Mouse (Mus musculus) induced T-regulatory cell, adult 2 months (primary cell): ENCODE data around the gene Atp5d.
"Not testable (repeated sequence)": the region's sequence is repeated elsewhere in the genome, so short reads cannot be mapped to it uniquely, and the experiment has no call there.

Source experiments
- DNase-seq: peaks from one replicate; pipeline ENCODE4 v3.0.0-alpha.2; 2012; ENCODE audit warnings: low read depth

Gene Atp5d

DNA sequence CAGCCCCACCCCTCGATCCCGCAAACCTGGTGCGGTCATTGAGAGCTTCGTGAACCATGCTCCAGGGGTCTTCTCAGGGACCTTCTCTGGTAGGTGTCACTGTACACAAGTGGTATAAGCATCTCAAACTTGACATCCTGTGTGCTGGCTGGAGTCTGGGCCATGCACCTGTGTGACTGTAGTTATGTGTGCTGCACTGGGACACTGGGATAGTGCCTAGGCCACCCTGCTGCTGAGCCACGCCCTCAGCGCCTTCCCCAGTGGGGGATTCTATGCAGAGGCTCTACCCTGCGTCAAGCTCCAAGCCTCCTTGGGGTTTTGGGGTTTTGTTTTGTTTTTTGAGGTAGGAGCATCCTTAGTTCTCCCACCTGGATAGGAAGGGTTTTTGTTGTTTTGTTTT lies 16.0 kb downstream of the Atp5d start:
- no peak for DNase-seq

GRCm38 (mm10) chr10:80155277-80155676 lies 16.8 kb downstream of the Atp5d start:
- no peak for DNase-seq

DNA sequence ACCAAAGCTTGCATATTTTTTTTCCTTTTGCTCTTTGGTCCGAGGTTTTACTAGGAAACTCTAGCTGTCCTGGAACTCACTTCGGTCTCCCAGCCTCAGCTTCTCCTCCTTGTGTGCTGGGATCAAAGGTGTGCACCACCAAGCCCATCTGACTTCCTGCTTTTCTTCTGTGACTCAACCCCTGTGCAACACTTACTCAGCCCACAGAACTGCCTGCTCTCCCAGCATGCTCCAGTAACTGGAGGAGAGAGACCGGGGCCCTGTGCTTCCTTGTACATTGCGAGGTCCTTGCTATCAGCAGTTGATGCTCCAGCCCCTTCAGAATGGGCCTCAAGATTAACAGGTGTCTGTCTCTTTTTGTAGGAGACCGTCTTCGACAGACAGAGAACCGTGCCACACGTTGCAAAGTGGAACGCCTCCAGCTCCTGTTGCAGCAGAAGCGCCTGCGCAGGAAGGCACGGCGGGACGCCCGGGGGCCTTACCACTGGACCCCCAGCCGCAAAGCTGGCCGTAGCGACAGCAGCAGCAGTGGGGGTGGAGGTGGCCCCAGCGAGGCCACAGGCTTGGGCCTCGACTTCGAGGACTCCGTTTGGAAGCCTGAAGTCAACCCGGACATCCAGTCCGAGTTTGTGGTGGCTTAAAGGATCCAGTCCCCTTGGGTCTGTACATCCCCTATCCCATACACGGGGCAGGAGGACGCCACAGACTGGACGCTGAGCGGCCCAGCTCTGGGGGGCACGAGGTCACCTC lies 17.7 kb downstream of the Atp5d start:
- no peak for DNase-seq

- DNase-seq: no peak
Observed at GRCm38 (mm10) chr10:80156752-80157053, 18.3 kb downstream of the Atp5d start.

GRCm38 (mm10) chr10:80157141-80157929 lies 18.9 kb downstream of the Atp5d start:
- DNase-seq: no peak

- DNase-seq: peak; percentile 88
Observed at GRCm38 (mm10) chr10:80158307-80158986, 20.0 kb downstream of the Atp5d start.

GRCm38 (mm10) chr10:80159021-80159560 lies 20.7 kb downstream of the Atp5d start:
- no peak for DNase-seq

DNA sequence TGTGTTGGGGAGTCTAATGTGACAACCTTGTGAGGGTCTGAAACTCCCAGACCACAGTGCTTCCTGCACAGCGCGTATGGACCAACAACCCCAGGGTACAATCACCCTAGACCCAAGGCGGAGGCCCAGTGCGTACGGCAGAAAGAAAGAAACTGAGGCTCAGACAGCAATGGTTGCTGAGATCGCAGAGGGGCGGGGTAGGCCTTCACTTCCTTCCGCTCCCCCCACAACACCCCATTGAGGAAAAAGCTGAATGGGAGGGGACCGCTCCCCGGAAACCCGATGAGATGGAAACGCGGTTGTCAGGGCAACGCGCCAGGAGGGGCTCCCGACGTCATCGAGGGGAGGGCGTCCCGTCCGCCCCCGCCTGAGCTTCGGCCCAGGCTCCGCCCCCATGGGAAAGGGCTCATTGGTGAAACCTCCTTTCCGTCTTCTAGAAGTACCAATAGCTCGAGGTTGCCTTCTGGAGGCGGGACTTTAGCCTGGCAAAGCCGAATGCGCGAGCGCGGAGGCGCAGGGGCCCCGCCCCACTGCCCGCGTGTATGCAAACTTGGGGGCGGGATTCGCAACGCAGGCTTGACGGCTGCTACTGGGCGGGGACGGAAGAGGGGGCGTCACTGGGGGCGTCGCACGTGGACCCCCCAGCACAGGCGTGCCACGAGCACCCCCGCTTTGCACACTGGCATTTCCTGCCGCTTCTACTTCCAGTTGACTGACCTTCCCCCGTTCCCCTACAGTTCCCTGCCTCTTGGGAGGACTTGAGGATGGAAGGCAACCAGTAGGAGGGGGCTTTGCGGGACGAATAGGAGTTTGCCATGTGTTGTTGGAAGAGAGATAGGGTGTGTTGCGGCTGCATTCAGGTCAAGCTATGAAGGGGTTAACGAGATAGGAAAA lies 21.4 kb downstream of the Atp5d start:
- DNase-seq: peak; percentile 100

DNA sequence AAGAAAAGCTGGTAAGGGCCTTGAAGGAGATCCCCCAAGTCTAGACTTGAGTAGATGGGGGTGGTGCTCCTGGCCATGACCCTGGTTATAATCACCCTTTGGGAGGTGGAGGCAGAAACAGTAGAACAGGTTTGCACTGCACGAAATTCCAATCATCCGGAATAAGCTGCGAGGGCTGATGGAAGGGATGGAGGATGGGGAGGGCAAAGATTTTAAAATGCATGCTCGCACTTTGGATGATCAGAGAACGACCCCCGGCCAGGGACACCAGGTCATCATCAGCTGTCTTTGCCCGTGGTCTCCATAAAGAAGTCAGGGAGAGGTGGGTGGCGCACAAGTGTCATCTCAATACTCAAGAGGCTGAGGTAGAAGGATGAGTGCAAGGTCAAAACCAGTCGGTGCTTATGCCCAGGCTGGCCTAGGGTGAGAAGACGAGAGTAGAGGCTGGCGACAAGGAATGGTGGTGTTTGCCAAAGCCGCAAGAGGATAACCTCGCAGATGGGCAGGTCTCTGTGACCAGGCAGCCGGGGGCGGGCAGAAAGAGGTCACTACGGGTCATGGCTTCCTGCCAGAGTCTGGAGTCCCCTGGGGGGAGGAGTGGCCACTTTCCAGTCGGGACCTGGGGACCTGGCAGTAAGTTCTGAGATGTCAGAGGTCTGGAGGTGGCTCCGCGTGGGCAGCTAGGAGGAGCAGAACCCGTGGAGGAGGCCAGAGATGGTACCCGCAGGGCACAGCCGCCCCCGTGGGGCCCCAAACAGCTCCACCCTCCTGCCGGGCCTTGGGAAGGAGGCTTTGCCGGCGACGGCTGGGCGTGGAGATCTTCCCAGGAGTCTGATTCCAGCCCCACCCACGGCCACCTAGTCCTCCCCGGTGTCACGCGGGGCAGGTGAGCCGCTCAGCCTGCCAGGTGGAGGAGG lies 22.3 kb downstream of the Atp5d start:
- DNase-seq: peak; percentile 85

DNA sequence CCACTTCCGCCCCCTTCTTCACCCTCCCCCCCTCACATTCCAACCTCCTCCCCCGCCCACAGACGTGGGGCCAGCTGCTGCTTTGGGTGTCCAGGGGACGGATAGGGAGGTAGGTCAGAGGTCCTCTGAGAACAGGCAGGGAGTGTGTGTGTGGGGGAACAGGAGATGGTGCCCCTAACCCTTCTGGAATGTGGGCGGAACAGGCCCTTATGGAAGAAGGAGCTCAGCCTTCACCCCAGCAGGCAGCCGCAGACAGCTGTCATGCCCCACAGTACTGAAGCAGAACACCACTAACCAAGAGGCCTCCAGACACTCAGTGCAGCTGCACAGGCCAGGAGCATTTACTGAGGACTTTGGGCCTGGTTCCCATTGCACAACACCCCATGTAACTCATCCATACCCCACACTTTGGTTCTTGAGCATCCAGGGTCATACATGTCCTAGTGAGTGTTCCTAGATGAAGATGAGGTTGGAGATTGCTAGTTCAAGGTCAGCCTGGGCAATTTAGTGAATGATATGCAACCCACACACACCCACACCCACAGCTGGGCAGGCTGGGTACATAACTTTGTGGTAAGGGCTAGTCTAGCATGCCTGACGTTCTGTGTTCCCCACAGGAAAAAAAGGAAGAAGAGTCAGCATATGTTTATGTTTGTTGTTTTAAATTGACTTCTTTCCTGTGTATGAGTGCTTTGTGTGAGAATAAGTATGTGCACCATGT lies 23.2 kb downstream of the Atp5d start:
- DNase-seq: peak; percentile 57

DNA sequence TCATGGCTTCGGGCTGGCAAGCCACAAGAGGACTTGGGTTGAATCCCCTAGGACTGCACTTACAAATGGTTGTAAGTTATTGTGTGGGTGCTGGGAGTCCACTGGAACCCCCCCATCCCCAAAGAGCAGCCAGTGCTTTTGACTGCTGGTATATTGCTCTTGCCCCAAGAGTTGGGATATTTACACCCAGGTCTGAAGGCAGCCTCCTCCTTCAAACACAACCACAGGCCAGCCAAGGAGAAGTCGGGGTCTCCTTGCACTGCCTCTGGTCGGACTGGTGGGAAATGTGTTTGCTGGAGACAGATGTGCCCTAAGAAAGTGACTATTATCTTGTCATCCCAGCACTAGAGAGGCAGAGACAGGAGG lies 23.8 kb downstream of the Atp5d start:
- no peak for DNase-seq

DNA sequence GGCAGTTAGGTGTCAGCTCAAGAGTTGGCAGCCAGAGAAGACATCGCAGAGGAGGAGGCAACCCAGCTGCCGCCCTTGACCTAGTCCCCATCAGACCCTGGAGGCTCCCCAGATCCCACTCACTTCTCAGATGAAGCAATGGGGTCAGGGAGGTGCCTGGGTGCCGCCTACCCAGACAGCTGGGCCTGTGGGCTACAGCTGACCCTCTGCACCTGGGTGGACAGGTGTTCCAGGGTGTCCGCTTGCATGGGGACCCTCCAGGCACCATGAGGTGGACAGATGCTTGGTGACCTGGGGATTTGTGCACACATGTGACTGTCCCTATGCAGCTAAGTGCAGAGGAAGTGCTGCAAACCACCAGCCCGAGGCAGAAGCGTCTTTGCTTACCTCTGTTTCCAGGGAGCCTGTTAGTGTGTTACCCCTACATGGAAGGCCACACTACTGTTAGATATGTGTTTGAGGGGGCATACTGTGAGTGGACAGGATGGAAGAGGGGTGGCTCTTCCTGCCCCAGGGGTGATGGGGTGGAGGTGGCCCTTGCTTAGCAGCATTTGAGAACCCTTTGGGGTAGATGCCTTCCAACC lies 24.4 kb downstream of the Atp5d start:
- no peak for DNase-seq

GRCm38 (mm10) chr10:80163721-80164120 lies 25.3 kb downstream of the Atp5d start:
- no peak for DNase-seq

GRCm38 (mm10) chr10:80164161-80164997 lies 25.9 kb downstream of the Atp5d start:
- DNase-seq: no peak

- DNase-seq: peak; percentile 97
Observed at GRCm38 (mm10) chr10:80164998-80165344, 26.5 kb downstream of the Atp5d start.

- DNase-seq: no peak
Observed at GRCm38 (mm10) chr10:80165392-80166128, 27.1 kb downstream of the Atp5d start, which contains the start of gene Cirbp. TSS of gene Cirbp (plus strand) at chr10:80165985.

GRCm38 (mm10) chr10:80166136-80166535 lies 27.7 kb downstream of the Atp5d start:
- not testable (repeated sequence) for DNase-seq

DNA sequence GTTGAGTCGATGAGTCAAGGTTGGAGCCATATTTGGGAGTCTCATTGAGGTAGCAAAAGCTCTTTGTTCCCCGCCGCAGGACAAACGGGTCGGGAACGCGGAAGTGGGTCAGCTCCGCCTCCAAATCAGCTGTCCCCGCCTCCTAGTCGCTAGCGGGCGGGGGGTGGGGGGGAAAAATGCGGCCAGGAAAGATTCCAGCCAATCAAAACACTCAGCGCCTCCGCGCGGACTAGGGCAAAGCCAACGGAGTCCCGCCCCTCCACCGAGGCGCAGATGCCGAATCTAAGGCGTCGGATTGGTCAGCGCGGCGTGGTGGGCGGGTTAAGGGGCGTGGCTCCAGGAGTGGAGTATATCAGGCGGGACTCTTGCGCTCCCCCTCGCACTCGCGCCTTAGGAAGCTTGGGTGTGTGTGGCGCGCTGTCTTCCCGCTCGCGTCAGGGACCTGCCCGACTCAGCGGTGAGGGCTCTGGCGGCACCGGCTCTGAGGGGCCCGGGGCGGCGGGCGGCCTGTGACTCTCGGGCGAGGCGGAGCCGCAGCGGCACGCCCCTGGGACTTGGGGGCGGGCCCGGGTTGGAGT lies 29.1 kb downstream of the Atp5d start:
- peak; percentile 99 for DNase-seq
